Mouse (Mus musculus) v-Abl transformed pro-B cells (cell line): ENCODE data around the gene Gjb2.

ENCODE experiments used
- in situ Hi-C, 2 experiments: fragments of 400-800 bp; cut with MboI; formaldehyde crosslinking; loops; one replicate each; pipeline ENCODE4 v1.15.1; 2025; ENCODE audit not compliant: unreplicated experiment in 2 of 2

The Gjb2 gene

GRCm38 (mm10) chr14:57082863-57083262, 21.6 kb downstream of the Gjb2 start:
- in situ Hi-C loops = no loop called here

GRCm38 (mm10) chr14:57075537-57075936, 29.0 kb downstream of the Gjb2 start:
- in situ Hi-C loops = no loop called here

DNA sequence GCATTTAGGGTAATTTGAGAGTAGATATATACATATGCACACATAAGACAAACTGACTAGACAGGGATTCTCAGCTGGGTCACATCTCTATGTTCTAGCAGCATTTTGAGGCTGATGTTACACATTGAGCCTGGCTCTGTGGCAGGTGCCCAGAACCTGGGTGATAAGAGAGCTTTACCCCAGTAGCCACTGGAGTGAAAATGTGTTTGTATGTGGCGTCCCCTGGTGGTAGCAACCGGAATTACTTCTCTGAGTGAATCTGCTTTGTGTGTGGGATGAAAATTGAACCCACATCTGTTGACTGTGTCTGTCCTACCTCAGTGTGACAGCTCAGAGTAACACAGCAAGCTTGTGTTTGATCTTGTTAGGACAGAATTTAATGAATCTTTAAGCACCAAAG, 34.6 kb downstream of the Gjb2 start:
- in situ Hi-C loops = loop anchor here (5.0 to 25.0 kb wide), 4 partner anchors 105 to 475 kb away; partner anchors contain the start of gene Zmym5 (in 1 of the 2)

GRCm38 (mm10) chr14:57066053-57066452, 38.4 kb downstream of the Gjb2 start:
- in situ Hi-C loops = loop anchor here (5.0 to 25.0 kb wide), 4 partner anchors 101 to 471 kb away; partner anchors contain the start of gene Zmym5 (in 1 of the 2)

DNA sequence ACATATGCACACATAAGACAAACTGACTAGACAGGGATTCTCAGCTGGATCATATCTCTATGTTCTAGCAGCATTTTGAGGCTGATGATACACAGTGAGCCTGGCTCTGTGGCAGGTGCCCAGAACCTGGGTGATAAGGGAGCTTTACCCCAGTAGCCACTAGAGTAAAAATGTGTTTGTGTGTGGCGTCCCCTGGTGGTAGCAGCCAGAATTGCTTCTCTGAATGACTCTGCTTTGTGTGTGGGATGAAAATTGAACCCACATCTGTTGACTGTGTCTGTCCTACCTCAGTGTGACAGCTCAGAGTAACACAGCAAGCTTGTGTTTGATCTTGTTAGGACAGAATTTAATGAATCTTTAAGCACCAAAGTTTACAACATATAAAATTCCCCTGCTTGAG, 44.5 kb downstream of the Gjb2 start:
- in situ Hi-C loops = loop anchor here (5.0 to 25.0 kb wide), 5 partner anchors 88 to 688 kb away; partner anchors contain the start of gene Zmym5 (in 1 of the 2)

DNA sequence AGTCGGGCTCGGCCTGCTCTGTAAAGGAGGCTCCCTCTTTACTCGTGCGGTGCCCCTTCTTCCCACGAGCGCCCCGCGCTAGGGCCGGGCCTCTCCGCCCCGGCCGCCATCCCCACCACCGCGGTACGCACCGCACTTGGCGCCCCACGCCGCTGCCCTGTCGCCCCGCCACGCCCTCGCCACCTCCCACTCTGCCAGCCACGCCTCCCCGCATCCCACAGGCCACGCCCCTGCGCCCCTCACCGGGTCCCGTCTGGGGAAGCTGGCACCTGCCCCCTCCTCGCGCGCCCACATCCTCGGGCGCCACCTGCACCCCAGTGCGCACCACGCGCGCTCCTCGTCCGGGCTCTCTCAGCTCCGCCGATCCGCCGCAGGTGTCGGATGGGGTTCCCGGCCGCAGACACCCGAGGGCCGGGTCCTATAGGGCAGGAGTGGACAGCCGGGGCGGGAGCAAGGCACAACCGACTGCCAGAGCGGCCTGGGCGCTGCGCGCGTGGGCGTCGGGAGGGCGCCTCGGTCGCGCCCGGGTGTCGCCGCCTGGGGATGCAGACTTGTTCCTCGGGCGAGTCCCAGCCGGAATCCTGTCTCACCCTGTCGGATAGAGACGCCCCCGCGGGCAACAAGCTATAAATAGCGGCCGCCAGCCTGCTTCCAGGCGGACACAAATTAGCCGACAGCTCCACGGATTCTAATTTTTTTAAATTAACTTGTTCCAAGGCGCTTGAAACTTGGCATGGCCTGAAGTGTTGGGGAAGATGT, 46.8 kb downstream of the Gjb2 start, which contains the start of gene Gja3:
Gene Gja3, minus strand, starts transcription at position 538 of the 759 bp plus-strand sequence.
- in situ Hi-C loops = loop anchor here in 1 of 2 experiments (25.0 kb wide), 1 partner anchor 245 kb away; the partner anchor contains the start of gene Zmym5

DNA sequence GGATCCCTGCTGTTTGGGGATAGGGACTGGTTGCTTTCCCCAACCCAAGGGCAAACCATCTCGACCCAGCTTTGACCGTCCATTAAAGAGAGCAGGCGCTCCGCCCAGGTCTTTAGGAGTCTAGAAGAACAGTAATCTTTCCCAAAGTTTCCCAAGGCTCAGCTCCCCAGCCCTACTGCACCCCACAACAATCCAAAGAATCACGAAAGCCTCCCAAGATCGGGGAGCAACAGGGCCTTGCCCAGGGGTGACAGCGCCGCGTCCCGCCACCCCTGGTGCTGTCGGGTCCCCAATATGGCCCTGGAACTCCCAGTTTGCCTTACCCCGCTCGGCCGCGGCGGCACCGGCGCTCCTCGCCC, 47.3 kb downstream of the Gjb2 start:
- in situ Hi-C loops = loop anchor here in 1 of 2 experiments (25.0 kb wide), 1 partner anchor 245 kb away; the partner anchor contains the start of gene Zmym5

DNA sequence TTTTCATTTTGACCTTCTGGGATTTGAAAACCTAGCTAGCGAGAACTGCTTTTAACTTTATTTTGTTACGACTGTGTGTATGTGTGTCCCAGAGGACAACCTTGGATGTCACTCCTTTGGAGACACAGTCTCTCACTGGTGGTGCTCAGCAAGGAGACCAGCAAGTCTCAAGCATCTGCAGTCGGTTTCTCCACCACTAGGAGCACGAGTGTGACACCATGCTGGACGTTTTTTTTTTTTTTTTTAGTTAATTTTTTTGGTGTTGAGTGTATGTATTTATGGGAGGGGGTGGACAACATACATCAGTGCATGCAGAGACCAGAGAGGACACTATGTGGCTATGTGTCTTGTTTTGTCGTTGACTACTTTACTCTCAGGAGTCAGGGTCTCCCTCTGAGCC, 51.8 kb downstream of the Gjb2 start:
- in situ Hi-C loops = loop anchor here in 1 of 2 experiments (25.0 kb wide), 1 partner anchor 240 kb away; the partner anchor contains the start of gene Zmym5
